Mouse (Mus musculus): ENCODE data around the gene Zfr2. TPM values are rescaled to one million over a fixed set of nuclear protein-coding genes. Genes with fewer than 3 reads are reported as not detected.
"Not testable (repeated sequence)": the region's sequence is repeated elsewhere in the genome, so short reads cannot be mapped to it uniquely, and the experiment has no call there.

Zfr2 gene
- polyA plus RNA-seq, 1 experiment from 2014 or later = 0.43 TPM

GRCm38 (mm10) chr10:81204137-81204536, 28.8 kb upstream of the Zfr2 start:
- Histone ChIP-seq H3K4me3 (replicated peaks) (no peak overlapping the region), H3K9ac (no peak overlapping the region), H3K27me3 (peaks cover 32% of the 10 kb centered on the region), H3K4me1 (replicated peaks) (peaks cover 24% of the 10 kb centered on the region), H3K36me3 (no peaks in the 10 kb centered on the region), H3K27ac (peak overlapping the region; percentile 55; the same call in 1 of the 2 replicates), H3K4me2 (no peak overlapping the region), H3K9me3 (replicated peaks) (no peaks in the 10 kb centered on the region)
- ATAC-seq (ENCODE audit: low read depth) (no peak), DNase-seq (no peak)
- 63% methylated on average over 4 of the region's 4 CpGs for WGBS (ENCODE audit: insufficient replicate concordance)

GRCm38 (mm10) chr10:81210154-81210553, 22.8 kb upstream of the Zfr2 start:
- H3K36me3 ChIP-seq = no peaks in the 10 kb centered on the region
- no peak overlapping the region for H3K9ac ChIP-seq
- DNase-seq (no peak), ATAC-seq (ENCODE audit: low read depth) (no peak)
- 77% methylated on average over 5 of the region's 5 CpGs for WGBS (ENCODE audit: insufficient replicate concordance)
- H3K4me1 ChIP-seq (replicated peaks) = no peaks in the 10 kb centered on the region
- H3K9me3 ChIP-seq (replicated peaks) = 0 out of 2 replicates have a peak, but pooled peaks cover 3% of the 10 kb centered on the region
- no peak overlapping the region for H3K4me3 ChIP-seq (replicated peaks)
- no peak overlapping the region for H3K27ac ChIP-seq
- H3K4me2 ChIP-seq = no peak overlapping the region
- peaks cover 21% of the 10 kb centered on the region; the same call in 1 of the 2 replicates for H3K27me3 ChIP-seq

- Histone ChIP-seq H3K4me2 (no peak overlapping the region), H3K27me3 (peaks cover 14% of the 10 kb centered on the region), H3K36me3 (no peaks in the 10 kb centered on the region), H3K9me3 (replicated peaks) (no peaks in the 10 kb centered on the region), H3K9ac (no peak overlapping the region), H3K4me1 (replicated peaks) (no peaks in the 10 kb centered on the region), H3K27ac (no peak overlapping the region), H3K4me3 (replicated peaks) (no peak overlapping the region)
- DNase-seq = no peak
- 71% methylated on average over 6 of the region's 6 CpGs for WGBS (ENCODE audit: insufficient replicate concordance)
- ATAC-seq (ENCODE audit: low read depth) = no peak
Measured at GRCm38 (mm10) chr10:81216260-81216659, 16.7 kb upstream of the Zfr2 start.

- ATAC-seq (ENCODE audit: low read depth) (no peak), DNase-seq (no peak)
- H3K27ac ChIP-seq = no peak overlapping the region
- H3K4me3 ChIP-seq (replicated peaks) = no peak overlapping the region
- no peaks in the 10 kb centered on the region for H3K36me3 ChIP-seq
- H3K9me3 ChIP-seq (replicated peaks) = no peaks in the 10 kb centered on the region
- no peak overlapping the region for H3K4me2 ChIP-seq
- peaks cover 14% of the 10 kb centered on the region for H3K27me3 ChIP-seq
- H3K9ac ChIP-seq = no peak overlapping the region
- peaks cover 4% of the 10 kb centered on the region; the same call in 1 of the 2 replicates for H3K4me1 ChIP-seq (replicated peaks)
- 65% methylated on average over 6 of the region's 6 CpGs for WGBS (ENCODE audit: insufficient replicate concordance)
Measured at GRCm38 (mm10) chr10:81216810-81217209, 16.1 kb upstream of the Zfr2 start.

- not testable (repeated sequence) for DNase-seq; H3K36me3 ChIP-seq; H3K4me1 ChIP-seq (replicated peaks); H3K4me2 ChIP-seq; H3K4me3 ChIP-seq (replicated peaks); ATAC-seq (ENCODE audit: low read depth); H3K27ac ChIP-seq; H3K9ac ChIP-seq; H3K9me3 ChIP-seq (replicated peaks)
- WGBS (ENCODE audit: insufficient replicate concordance) = 10% methylated on average over 1 of the region's 1 CpGs
- H3K27me3 ChIP-seq = peaks cover 14% of the 10 kb centered on the region
Measured at GRCm38 (mm10) chr10:81217267-81217666, 15.7 kb upstream of the Zfr2 start.

- ATAC-seq (ENCODE audit: low read depth) (peak; percentile 57; the same call in 1 of the 2 replicates), DNase-seq (peak; percentile 62)
- H3K4me1 ChIP-seq (replicated peaks) = peaks cover 4% of the 10 kb centered on the region; the same call in 1 of the 2 replicates
- no peak overlapping the region for H3K4me3 ChIP-seq (replicated peaks)
- 18% methylated on average over 7 of the region's 7 CpGs for WGBS (ENCODE audit: insufficient replicate concordance)
- no peaks in the 10 kb centered on the region for H3K36me3 ChIP-seq
- no peaks in the 10 kb centered on the region for H3K9me3 ChIP-seq (replicated peaks)
- no peak overlapping the region for H3K4me2 ChIP-seq
- H3K27me3 ChIP-seq = peaks cover 14% of the 10 kb centered on the region
- no peak overlapping the region for H3K27ac ChIP-seq
- no peak overlapping the region for H3K9ac ChIP-seq
Measured at GRCm38 (mm10) chr10:81217964-81218363, 15.0 kb upstream of the Zfr2 start.

GRCm38 (mm10) chr10:81221402-81222015, 11.4 kb upstream of the Zfr2 start:
- no peak for DNase-seq
- Histone ChIP-seq H3K4me1 (replicated peaks) (peaks cover 4% of the 10 kb centered on the region; the same call in 1 of the 2 replicates), H3K4me3 (replicated peaks) (no peak overlapping the region), H3K36me3 (no peaks in the 10 kb centered on the region), H3K27me3 (peaks cover 15% of the 10 kb centered on the region), H3K9me3 (replicated peaks) (no peaks in the 10 kb centered on the region), H3K9ac (no peak overlapping the region), H3K27ac (no peak overlapping the region), H3K4me2 (no peak overlapping the region)
- no peak; the same call in 1 of the 2 replicates for ATAC-seq (ENCODE audit: low read depth)
- WGBS (ENCODE audit: insufficient replicate concordance) = 56% methylated on average over 5 of the region's 5 CpGs

GRCm38 (mm10) chr10:81223731-81224130, 9.2 kb upstream of the Zfr2 start:
- not testable (repeated sequence) for H3K27ac ChIP-seq; ATAC-seq (ENCODE audit: low read depth)
- WGBS (ENCODE audit: insufficient replicate concordance) = 49% methylated on average over 2 of the region's 2 CpGs

GRCm38 (mm10) chr10:81229735-81230437, 3.1 kb upstream of the Zfr2 start:
- Histone ChIP-seq H3K9ac (no peak overlapping the region), H3K27me3 (peaks cover 62% of the 10 kb centered on the region), H3K4me3 (replicated peaks) (no peak overlapping the region), H3K36me3 (no peaks in the 10 kb centered on the region), H3K4me2 (no peak overlapping the region), H3K4me1 (replicated peaks) (peaks cover 26% of the 10 kb centered on the region), H3K27ac (no peak overlapping the region), H3K9me3 (replicated peaks) (no peaks in the 10 kb centered on the region)
- 7% methylated on average over 20 of the region's 20 CpGs for WGBS (ENCODE audit: insufficient replicate concordance)
- DNase-seq (no peak), ATAC-seq (ENCODE audit: low read depth) (no peak)

More at GRCm38 (mm10) chr10:81223731-81224130, 9.2 kb upstream of the Zfr2 start:
- peaks cover 23% of the 10 kb centered on the region for H3K27me3 ChIP-seq
- H3K4me2 ChIP-seq; DNase-seq; H3K9me3 ChIP-seq (replicated peaks); H3K4me1 ChIP-seq (replicated peaks); H3K9ac ChIP-seq; H3K36me3 ChIP-seq; H3K4me3 ChIP-seq (replicated peaks): not testable (repeated sequence)

- Histone ChIP-seq H3K36me3 (no peaks in the 10 kb centered on the region), H3K27me3 (peaks cover 62% of the 10 kb centered on the region), H3K4me1 (replicated peaks) (peaks cover 26% of the 10 kb centered on the region), H3K4me3 (replicated peaks) (no peak within 1 kb of the TSS), H3K4me2 (no peak within 1 kb of the TSS), H3K27ac (no peak within 1 kb of the TSS), H3K9ac (no peak within 1 kb of the TSS), H3K9me3 (replicated peaks) (no peaks in the 10 kb centered on the region)
- no peak for ATAC-seq (ENCODE audit: low read depth)
- 13% methylated on average over 27 of the region's 27 CpGs for WGBS (ENCODE audit: insufficient replicate concordance)
- DNase-seq = no peak
Measured at GRCm38 (mm10) chr10:81230438-81231332, 2.3 kb upstream of the Zfr2 start, which contains the start of gene Atcay. Gene Atcay, minus strand, starts transcription at chr10:81230833.

GRCm38 (mm10) chr10:81231436-81231835, 1.5 kb upstream of the Zfr2 start:
- Histone ChIP-seq H3K4me1 (replicated peaks) (peaks cover 26% of the 10 kb centered on the region), H3K27ac (no peak overlapping the region), H3K4me3 (replicated peaks) (no peak overlapping the region), H3K4me2 (no peak overlapping the region), H3K36me3 (no peaks in the 10 kb centered on the region), H3K9ac (no peak overlapping the region), H3K27me3 (peaks cover 59% of the 10 kb centered on the region), H3K9me3 (replicated peaks) (no peaks in the 10 kb centered on the region)
- ATAC-seq (ENCODE audit: low read depth) (no peak), DNase-seq (no peak)
- 52% methylated on average over 7 of the region's 7 CpGs for WGBS (ENCODE audit: insufficient replicate concordance)
